Mouse (Mus musculus): Measurements from ENCODE around the gene Krt72. TPM values are rescaled to one million over a fixed set of nuclear protein-coding genes. Genes with fewer than 3 reads are reported as not detected.

The Krt72 gene
- polyA plus RNA-seq, 1 experiment from 2014 or later = not detected

- Histone ChIP-seq H3K9me3 (no peaks in the 10 kb centered on the region), H3K27me3 (no peaks in the 10 kb centered on the region), H3K9ac (no peak overlapping the region), H3K36me3 (no peaks in the 10 kb centered on the region), H3K27ac (replicated peaks) (no peak overlapping the region), H3K4me3 (no peak overlapping the region), H3K4me2 (no peak overlapping the region), H3K4me1 (replicated peaks) (no peaks in the 10 kb centered on the region)
- ATAC-seq (ENCODE audit: low read depth) = no peak
- WGBS = 68% methylated on average over 8 of the region's 8 CpGs
Observed at GRCm38 (mm10) chr15:101770226-101770625, 16.0 kb downstream of the Krt72 start.

DNA sequence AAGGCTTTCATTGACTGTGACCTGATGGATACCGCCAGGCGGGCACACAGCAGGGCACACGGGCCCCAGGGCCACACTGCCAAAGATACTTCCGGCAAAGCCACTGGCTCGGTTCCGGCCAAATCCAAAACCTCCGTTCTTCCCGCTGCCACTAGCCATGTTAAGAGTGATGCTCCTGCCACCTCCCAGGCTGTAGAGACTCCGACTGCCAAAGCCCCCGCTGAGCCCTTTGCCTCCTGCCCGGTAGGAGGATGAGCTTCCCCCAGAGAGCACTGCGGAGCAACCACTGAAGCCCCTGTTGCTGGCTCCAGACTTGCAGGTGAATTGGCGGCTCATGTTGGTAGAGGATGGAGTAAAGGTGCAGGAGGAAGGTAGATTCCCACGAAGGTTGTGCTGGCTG lies 43.5 kb downstream of the Krt72 start, which contains the start of gene Krt71:
Gene Krt71, minus strand, starts transcription at position 399 of the 400 bp plus-strand sequence.
- H3K4me2 ChIP-seq = no peak within 1 kb of the TSS
- no peaks in the 10 kb centered on the region for H3K9me3 ChIP-seq
- WGBS = 59% methylated on average over 14 of the region's 14 CpGs
- no peak within 1 kb of the TSS for H3K9ac ChIP-seq
- H3K27me3 ChIP-seq = peaks cover 8% of the 10 kb centered on the region
- no peaks in the 10 kb centered on the region for H3K4me1 ChIP-seq (replicated peaks)
- H3K27ac ChIP-seq (replicated peaks) = no peak within 1 kb of the TSS
- H3K4me3 ChIP-seq = no peak within 1 kb of the TSS
- no peak for ATAC-seq (ENCODE audit: low read depth)
- no peaks in the 10 kb centered on the region for H3K36me3 ChIP-seq

DNA sequence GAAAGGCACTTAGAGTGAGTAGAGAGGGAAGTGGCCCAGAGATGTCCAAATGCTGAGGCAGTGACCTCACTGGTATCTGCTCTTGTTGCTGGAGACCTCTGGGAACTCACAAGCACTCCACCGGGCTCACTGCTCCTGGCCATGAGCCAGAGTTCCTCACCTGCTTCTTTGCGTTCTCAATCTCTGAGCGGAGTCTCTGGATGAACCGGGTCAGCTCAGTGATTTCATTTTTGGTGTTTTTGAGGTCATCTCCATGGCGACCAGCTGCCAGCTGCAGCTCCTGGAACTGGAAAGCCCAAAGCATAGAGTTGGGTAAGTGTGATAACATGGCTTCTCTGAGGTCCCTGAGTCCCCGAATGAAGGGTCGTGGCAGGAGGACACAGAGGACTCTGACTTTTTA lies 48.5 kb downstream of the Krt72 start:
- Histone ChIP-seq H3K36me3 (no peaks in the 10 kb centered on the region), H3K9me3 (no peaks in the 10 kb centered on the region), H3K27me3 (peaks cover 4% of the 10 kb centered on the region), H3K4me2 (no peak overlapping the region), H3K4me3 (no peak overlapping the region), H3K9ac (no peak overlapping the region), H3K4me1 (replicated peaks) (no peaks in the 10 kb centered on the region), H3K27ac (replicated peaks) (no peak overlapping the region)
- no peak for ATAC-seq (ENCODE audit: low read depth)
- 74% methylated on average over 7 of the region's 7 CpGs for WGBS

DNA sequence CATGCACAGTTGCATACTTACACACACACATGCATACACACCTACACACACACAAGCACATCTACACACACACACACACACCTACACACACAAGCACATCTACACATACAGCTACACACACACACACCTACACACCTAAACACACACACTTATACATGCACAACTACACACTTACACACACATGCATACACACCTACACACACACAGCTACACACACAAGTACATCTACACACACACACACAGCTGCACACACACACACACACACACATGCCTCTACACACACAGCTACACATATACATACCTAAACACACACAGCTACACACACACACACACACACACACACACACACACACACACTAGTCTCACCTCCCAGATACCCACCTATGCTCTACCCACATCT lies 55.6 kb downstream of the Krt72 start:
- H3K9me3 ChIP-seq = no peaks in the 10 kb centered on the region
- H3K4me1 ChIP-seq (replicated peaks) = no peaks in the 10 kb centered on the region
- no peak for ATAC-seq (ENCODE audit: low read depth)
- H3K27ac ChIP-seq (replicated peaks) = no peak overlapping the region
- H3K36me3 ChIP-seq = no peaks in the 10 kb centered on the region
- H3K27me3 ChIP-seq = no peaks in the 10 kb centered on the region
- no peak overlapping the region for H3K4me3 ChIP-seq
- no peak overlapping the region for H3K4me2 ChIP-seq
- H3K9ac ChIP-seq = no peak overlapping the region

Other genes starting within 250 kb of the Krt72 start
- not detected in 2 replicates for gene Krt82, start 235.8 kb downstream of the Krt72 start, polyA plus RNA-seq (2015; fragmentation: Nextera tagmentation; extraction: Ambion mirVana)
- gene Krt90, start 223.5 kb downstream of the Krt72 start, polyA plus RNA-seq (2015; fragmentation: Nextera tagmentation; extraction: Ambion mirVana) = 0.17 TPM in 1 of 2 replicates, not detected in the other
- 0.07 and 0.08 TPM in 2 replicates for gene Krt75, start 212.6 kb downstream of the Krt72 start, polyA plus RNA-seq (2015; fragmentation: Nextera tagmentation; extraction: Ambion mirVana)
- gene Gm5414, start 158.3 kb downstream of the Krt72 start, polyA plus RNA-seq (2015; fragmentation: Nextera tagmentation; extraction: Ambion mirVana) = not detected in 2 replicates
- gene Gm5478, start 139.1 kb downstream of the Krt72 start, polyA plus RNA-seq (2015; fragmentation: Nextera tagmentation; extraction: Ambion mirVana) = not detected in 2 replicates
- gene Krt6b, start 106.2 kb downstream of the Krt72 start, polyA plus RNA-seq (2015; fragmentation: Nextera tagmentation; extraction: Ambion mirVana) = not detected in 2 replicates
- gene Krt6a, start 92.2 kb downstream of the Krt72 start, polyA plus RNA-seq (2015; fragmentation: Nextera tagmentation; extraction: Ambion mirVana) = 0.12 TPM in 1 of 2 replicates, not detected in the other
- 1.1 and 4.4 TPM in 2 replicates for gene Krt5, start 73.6 kb downstream of the Krt72 start, polyA plus RNA-seq (2015; fragmentation: Nextera tagmentation; extraction: Ambion mirVana)
- gene Krt71, start 43.4 kb downstream of the Krt72 start, polyA plus RNA-seq (2015; fragmentation: Nextera tagmentation; extraction: Ambion mirVana) = 0.34 TPM in 1 of 2 replicates, not detected in the other
- gene Krt73, start 15.9 kb upstream of the Krt72 start, polyA plus RNA-seq (2015; fragmentation: Nextera tagmentation; extraction: Ambion mirVana) = 0.43 and 0.44 TPM in 2 replicates
- not detected in 2 replicates for gene Krt2, start 31.7 kb upstream of the Krt72 start, polyA plus RNA-seq (2015; fragmentation: Nextera tagmentation; extraction: Ambion mirVana)
- gene Krt1, start 64.3 kb upstream of the Krt72 start, polyA plus RNA-seq (2015; fragmentation: Nextera tagmentation; extraction: Ambion mirVana) = 7.0 and 8.6 TPM in 2 replicates
- gene Krt77, start 83.2 kb upstream of the Krt72 start, polyA plus RNA-seq (2015; fragmentation: Nextera tagmentation; extraction: Ambion mirVana) = 0.12 and 0.13 TPM in 2 replicates
- gene Krt76, start 106.5 kb upstream of the Krt72 start, polyA plus RNA-seq (2015; fragmentation: Nextera tagmentation; extraction: Ambion mirVana) = not detected in 2 replicates
- 0.11 TPM in 1 of 2 replicates, not detected in the other for gene Krt4, start 138.3 kb upstream of the Krt72 start, polyA plus RNA-seq (2015; fragmentation: Nextera tagmentation; extraction: Ambion mirVana)
- 0.32 TPM in 2 replicates for gene Krt79, start 153.9 kb upstream of the Krt72 start, polyA plus RNA-seq (2015; fragmentation: Nextera tagmentation; extraction: Ambion mirVana)
- not detected in 2 replicates for gene Krt78, start 167.8 kb upstream of the Krt72 start, polyA plus RNA-seq (2015; fragmentation: Nextera tagmentation; extraction: Ambion mirVana)
- gene Krt8, start 218.0 kb upstream of the Krt72 start, polyA plus RNA-seq (2015; fragmentation: Nextera tagmentation; extraction: Ambion mirVana) = 0.82 and 4.3 TPM in 2 replicates
- 1.4 and 3.8 TPM in 2 replicates for gene Krt18, start 241.7 kb upstream of the Krt72 start, polyA plus RNA-seq (2015; fragmentation: Nextera tagmentation; extraction: Ambion mirVana)